21 mouse cellular contexts compared by ENCODE assay signal in the genomic region with DNA sequence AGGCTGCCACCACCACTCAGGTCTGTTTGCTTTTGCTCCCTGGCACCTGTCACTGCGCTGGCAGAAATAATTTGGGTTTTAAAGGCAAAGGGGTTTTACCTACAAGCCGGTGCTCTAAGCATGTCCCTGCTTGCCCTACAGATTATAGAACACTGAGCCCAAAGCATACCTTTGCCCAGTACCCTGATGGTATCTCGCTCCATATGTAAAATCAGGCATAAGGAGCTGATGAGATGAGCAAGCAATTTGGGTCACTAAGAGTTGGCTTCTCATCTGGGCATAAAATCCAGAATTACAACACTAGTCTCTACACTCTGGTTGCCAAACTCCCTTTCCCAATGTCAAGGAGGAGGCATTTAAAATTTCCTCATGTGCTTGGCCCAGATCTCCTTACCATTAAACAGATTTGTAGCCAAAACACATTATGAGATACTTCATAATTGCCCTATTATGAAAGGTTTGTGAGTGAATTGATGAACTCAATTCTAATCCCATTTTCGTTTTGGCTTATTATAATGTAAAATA.
DNase-seq lines count a peak whose midpoint lies in the region; ATAC-seq and TF ChIP-seq lines count a peak whose summit lies in the region.
"Had no signal": no experiment of that assay in that cellular context is flagged by ENCODE, and none has a peak within 500 bp of the region (broad histone marks: within the 10 kb centered on the region; RNA-seq: fewer than 3 reads in every experiment).

No protein-coding gene starts in this region.

- TF ChIP-seq POLR2A in liver, adult 2 months (IDR thresholded peaks at IDR 0.05; ENCODE audit: extremely low read depth, insufficient read depth, low read length), result no peak

- H3K4me1 ChIP-seq in liver, adult 2 months (ENCODE audit: control insufficient read depth, insufficient read depth, low read length), result no peaks in the 10 kb centered on the region
- H3K4me1 ChIP-seq: embryonic facial prominence, embryonic 12.5 days; embryonic facial prominence, embryonic 15.5 days; forebrain, embryonic 12.5 days; forebrain, embryonic 15.5 days; hindbrain, embryonic 12.5 days; hindbrain, embryonic 15.5 days; intestine, embryonic 15.5 days had no signal

- peak; percentile 3 for DNase-seq in adrenal gland, postnatal 10 days
- no peak for DNase-seq in adrenal gland, adult 2 months
- peak; percentile 84 for DNase-seq in liver, adult 2 months (ENCODE audit: extremely low read depth, low read depth, low spot score)
- no peak for DNase-seq in liver
- peak; percentile 42 for DNase-seq in adipocyte (ENCODE audit: low spot score)
- DNase-seq in gonadal fat pad, adult 2 months (ENCODE audit: low read depth), result peak; percentile 94
- DNase-seq: adrenal gland, postnatal 25 days; cerebellum, adult 11 months; cerebellum, adult 2 months; gastrocnemius, postnatal 10 days; gastrocnemius, postnatal 36 days; heart, adult 11 months had no signal

- 65% methylated on average over 4 of the region's 4 CpGs for WGBS in liver, adult 2 months

- no peak for ATAC-seq in inflammation-experienced regulatory T-cells, adult 6 months
- ATAC-seq: activated CD4-positive, CD25-positive, alpha-beta regulatory T cell, adult 4 months; forebrain, embryonic 15.5 days; intestine, embryonic 15.5 days had no signal

- no peaks in the 10 kb centered on the region for H3K79me2 ChIP-seq in liver, adult 2 months (ENCODE audit: control insufficient read depth, insufficient read depth, low read length)

- H3K27me3 ChIP-seq in liver, adult 2 months (ENCODE audit: control insufficient read depth, insufficient read depth, low read length), result no peaks in the 10 kb centered on the region
- H3K27me3 ChIP-seq: embryonic facial prominence, embryonic 12.5 days; embryonic facial prominence, embryonic 15.5 days; forebrain, embryonic 15.5 days; hindbrain, embryonic 12.5 days; hindbrain, embryonic 15.5 days; intestine, embryonic 15.5 days had no signal

- H3K27ac ChIP-seq in liver, adult 2 months (replicated peaks; ENCODE audit: insufficient read depth, low read depth, low read length), result no peak overlapping the region
- H3K27ac ChIP-seq: embryonic facial prominence, embryonic 12.5 days; embryonic facial prominence, embryonic 15.5 days; forebrain, embryonic 12.5 days; forebrain, embryonic 15.5 days; hindbrain, embryonic 12.5 days; hindbrain, embryonic 15.5 days; intestine, embryonic 15.5 days had no signal

- no peaks in the 10 kb centered on the region for H3K36me3 ChIP-seq in liver, adult 2 months (ENCODE audit: control insufficient read depth, insufficient read depth, low read length)
- H3K36me3 ChIP-seq: embryonic facial prominence, embryonic 12.5 days; embryonic facial prominence, embryonic 15.5 days; forebrain, embryonic 12.5 days; forebrain, embryonic 15.5 days; hindbrain, embryonic 12.5 days; hindbrain, embryonic 15.5 days; intestine, embryonic 15.5 days had no signal

- no peak for TF ChIP-seq CTCF in liver, adult 2 months (IDR thresholded peaks at IDR 0.05; ENCODE audit: low read depth, low read length)

- no peak overlapping the region for H3K4me3 ChIP-seq in liver, adult 2 months (ENCODE audit: insufficient read depth, low read depth, low read length)
- H3K4me3 ChIP-seq: embryonic facial prominence, embryonic 12.5 days; embryonic facial prominence, embryonic 15.5 days; forebrain, embryonic 12.5 days; forebrain, embryonic 15.5 days; hindbrain, embryonic 12.5 days; hindbrain, embryonic 15.5 days; intestine, embryonic 15.5 days had no signal

- H3K9ac ChIP-seq in liver, adult 2 months (ENCODE audit: low read depth, low read length), result no peak overlapping the region
- H3K9ac ChIP-seq: embryonic facial prominence, embryonic 12.5 days; embryonic facial prominence, embryonic 15.5 days; forebrain, embryonic 12.5 days; forebrain, embryonic 15.5 days; hindbrain, embryonic 12.5 days; hindbrain, embryonic 15.5 days; intestine, embryonic 15.5 days had no signal

Comparison
In these comparisons a context has a peak if more than half of its experiments do, and no peak if none do; other contexts are left out.
1. DNase-seq: peak in adrenal gland, postnatal 10 days (single experiment), liver, adult 2 months (single experiment), adipocyte (single experiment) and gonadal fat pad, adult 2 months (single experiment); none in adrenal gland, adult 2 months (single experiment) and liver (single experiment).